Mouse (Mus musculus) heart, adult 18-20 months (tissue): ENCODE measurements around the gene Npas2. TPM values are rescaled to one million over a fixed set of nuclear protein-coding genes. Genes with fewer than 3 reads are reported as not detected.

Experiments
- DNase-seq, 2 experiments: peaks; one replicate each; pipeline ENCODE4 v3.0.0; 2021 to 2022; ENCODE audit warnings: mixed read lengths in 1 of 2
- total RNA-seq, 2 experiments: library from RNA; stranded (reverse); gene quantifications; 2 replicates each; pipeline ENCODE4 v1.2.3; 2021

Npas2 gene
- total RNA-seq, 2 experiments from 2014 or later: 5.3 to 6.6 TPM

DNA sequence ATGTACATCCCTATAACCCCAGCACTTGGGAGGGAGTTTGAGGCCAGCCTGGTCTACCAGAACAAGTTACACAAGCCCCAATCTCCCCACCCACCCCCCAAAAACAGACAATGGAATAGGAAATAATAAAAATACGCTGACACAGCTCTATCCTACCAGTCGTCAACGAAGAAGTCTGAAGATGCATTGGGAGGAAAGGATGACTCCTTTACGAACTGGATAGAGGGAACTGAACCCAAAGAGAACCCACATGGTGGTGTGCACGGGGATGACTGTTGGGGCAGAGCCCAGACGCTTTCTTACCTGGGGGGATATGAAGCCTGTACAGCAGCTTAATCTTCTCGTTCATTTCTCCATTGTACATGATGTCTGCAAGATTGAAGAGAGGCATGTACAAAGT lies 182.6 kb downstream of the Npas2 start:
- no peak for DNase-seq

DNA sequence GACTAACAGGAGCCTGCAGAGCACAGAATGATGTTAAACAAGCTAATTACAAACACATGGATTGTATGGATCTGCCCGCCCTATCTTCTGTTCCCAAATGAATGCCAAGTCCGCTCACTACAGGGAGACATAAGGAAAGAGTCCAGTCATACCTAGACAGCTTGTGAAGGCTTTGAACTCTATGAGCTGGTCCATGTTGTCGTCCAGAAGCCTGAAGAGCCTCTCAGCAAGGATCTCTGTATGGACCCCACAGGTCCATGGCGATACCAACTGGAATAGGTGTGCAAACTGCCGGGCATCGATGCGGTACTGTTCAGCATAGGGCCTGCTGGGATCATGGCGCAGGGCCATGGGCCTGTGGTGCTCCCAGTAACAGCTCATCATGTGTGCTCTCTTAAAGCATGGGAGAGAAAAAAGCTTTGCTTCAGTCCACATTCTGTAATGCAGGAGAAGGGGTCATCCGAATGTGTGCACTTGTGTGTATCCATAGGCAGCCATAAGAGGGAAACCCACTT lies 183.3 kb downstream of the Npas2 start:
- DNase-seq: no peak

DNA sequence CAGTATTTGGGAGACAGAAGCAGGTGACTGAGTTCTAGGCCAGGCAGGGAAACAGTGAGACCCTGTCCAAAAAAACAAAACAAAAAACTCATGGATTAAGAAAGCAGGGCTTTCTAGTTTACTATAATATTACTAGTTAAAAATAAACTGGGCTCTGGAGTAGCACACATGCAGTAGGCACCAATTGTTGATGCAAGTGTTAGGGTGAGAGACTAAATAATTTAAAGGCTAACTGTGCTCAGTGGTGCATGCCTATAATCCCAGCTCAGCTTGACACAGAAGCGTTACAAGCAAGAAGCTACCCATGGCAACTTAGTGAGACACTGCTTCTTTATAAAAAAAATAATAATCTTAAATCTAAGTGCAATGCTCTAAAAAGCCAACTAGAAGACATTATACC lies 185.0 kb downstream of the Npas2 start:
- no peak for DNase-seq

DNA sequence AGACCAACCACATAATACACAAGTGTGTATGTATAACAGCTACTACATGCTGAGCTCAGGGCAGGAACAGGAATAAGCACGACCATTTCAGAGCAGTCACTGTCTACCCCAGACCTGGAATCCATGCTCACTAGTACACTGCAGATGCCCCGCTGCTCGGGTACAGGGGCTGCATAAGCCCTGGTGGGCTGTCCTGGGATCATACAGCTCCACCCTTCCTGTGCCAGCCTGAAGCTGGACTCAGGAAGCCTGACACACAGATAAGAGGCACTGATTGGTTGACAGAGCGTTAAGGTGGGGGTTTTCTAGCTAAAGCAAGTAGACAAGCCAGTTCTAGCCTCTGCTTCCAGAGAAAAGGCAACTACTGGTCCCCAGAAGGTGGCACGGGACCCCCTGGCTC lies 185.5 kb downstream of the Npas2 start:
- DNase-seq: no peak

DNA sequence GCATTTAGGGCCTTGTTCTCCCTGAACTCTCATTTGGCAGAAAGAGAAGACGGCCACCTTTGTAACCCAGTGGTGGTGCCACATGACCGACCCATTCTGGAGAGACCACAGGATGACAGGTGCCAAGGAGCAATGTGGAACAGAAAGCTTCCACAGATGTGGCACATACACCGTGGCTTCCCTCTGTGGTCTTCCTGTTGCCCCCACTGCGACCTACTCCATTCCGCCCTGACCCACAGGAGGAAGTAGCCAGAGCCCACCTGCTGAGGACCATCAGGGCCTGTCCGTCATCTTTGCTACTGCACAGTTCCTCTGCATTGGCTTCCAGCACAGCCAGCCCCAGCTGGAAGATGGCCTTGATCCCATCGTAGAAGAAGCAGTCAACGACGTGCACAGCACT lies 187.5 kb downstream of the Npas2 start:
- DNase-seq: no peak

DNA sequence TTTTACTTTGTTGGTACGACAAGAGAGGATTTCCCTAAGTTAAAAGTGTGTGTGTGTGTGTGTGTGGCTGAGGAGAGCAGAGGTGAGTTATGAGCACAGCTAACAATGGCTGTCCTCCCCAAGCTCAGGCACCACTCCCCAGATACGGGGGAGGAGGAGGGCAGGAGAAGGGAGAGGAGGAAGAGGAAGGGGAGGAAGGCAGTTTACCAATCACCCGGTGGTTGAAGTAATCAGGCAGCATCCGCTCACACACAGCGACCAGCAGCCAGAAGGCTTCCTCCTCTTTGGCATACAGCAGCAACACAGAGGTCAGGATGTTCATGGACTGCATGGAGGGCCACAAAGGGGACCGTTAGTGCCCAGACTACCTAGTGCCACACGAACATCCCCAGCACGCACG lies 191.4 kb downstream of the Npas2 start:
- DNase-seq: no peak

DNA sequence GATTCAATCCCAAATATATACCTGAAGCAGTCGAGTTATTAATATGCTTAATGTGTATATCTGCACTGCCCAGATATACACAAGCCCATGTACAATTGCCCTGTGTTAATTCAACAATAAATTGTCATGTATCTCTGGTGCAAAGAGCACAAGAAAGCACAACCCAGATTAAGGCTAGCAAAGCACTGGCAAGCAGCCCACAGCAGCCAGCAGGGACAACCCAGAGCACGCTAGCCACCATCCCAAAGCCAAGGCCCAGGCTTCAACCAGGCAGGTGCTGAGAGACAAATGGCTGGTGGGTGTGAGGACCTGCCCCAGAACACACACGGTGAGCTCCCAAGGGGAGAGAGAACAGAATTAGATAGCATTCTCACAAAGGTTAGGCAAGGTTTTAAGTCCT lies 192.9 kb downstream of the Npas2 start:
- DNase-seq: no peak

DNA sequence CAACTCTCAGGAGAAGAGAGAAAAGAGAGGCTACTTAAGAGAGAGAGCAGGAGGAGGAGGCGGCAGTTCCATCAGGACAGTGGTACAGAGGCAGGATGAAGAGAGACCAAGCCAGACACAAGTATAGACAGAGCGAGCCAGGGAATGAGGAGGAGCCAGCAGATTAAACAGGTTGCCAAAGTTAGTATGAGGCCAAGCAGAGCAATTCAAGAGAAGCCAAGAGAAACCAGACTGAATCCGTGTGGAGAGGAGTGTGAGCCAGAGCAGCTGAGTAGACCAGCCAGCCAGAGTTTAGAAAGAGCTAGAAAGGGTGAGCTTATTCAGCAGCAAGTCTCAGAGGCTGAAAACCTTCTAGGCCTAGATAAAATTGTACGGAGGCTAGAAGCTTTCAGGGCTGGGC lies 194.0 kb downstream of the Npas2 start:
- peak; percentile 62 to 83 for DNase-seq

DNA sequence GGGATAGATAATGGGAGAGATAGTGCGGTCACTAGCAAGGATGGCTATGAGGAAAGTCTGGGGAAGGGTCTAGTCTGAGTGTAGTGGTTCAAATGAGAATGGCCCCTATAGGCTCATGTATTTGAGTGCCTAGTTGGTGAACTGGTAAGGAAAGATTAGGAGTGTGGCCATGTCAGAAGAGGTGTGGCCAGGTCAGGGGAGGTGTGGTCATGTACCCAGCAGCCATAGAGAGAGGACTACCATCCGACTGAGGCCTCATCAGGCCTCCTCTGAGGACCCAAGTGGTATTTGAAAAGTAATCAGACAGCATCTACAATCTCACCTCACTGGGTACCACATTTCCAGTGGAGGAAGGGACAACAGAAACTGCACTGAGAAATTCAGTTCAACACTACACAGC lies 194.6 kb downstream of the Npas2 start:
- no peak for DNase-seq

DNA sequence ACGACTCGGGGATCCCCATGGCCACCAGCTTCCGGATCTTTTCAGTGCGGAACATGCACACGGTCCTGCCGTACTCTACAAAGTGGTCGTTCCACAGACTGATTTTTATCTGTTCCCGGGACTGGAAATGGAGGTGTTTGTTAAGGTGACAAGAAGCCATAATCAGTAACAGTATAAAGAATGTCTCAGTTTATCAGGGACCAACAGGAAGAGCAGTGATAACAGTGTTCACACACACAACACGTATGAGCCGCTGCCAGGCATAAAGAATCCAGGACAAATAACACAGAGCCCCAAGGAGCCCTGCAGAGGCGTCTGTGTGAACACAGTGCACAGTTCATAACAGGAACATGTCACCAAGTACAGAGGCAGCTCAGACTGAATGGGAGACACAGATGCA lies 195.8 kb downstream of the Npas2 start:
- no peak for DNase-seq

DNA sequence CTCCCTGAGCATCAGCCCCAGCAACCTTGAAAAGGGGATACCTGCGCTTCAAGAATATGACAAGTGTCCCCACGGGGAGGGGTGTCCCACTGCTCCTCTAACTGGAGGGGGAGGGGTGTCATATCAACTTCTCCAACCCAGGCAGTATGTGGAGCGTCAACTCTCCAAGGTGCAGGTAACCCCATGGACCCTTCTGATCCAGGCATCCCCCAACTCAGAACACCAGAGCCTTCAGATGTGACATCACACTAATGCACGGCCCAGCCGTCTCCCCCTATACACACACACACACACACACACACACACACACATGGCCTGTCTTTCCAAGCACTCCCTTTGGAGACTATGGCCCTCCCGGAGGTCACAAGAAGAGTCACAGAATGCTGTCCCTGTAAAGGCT lies 198.1 kb downstream of the Npas2 start:
- DNase-seq: no peak

DNA sequence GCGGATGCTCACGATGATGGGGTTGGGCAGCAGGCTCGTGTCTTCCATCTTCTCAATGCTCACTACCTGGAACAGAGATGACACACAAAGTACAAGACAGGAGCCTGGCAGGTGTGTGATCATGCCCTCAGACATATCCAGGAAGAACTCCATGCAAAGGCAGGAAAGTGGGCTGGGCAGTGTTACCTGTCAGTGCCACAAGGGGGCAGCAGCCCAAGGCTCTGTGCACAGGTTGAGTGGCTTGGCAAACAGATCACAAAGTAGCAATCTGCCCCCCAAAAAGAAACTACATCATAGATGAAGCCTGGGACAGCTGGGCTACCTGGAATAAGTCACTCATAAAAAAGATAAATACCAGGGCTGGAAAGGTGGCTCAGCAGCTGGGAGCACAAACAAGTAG lies 198.7 kb downstream of the Npas2 start:
- DNase-seq: peak; percentile 69 to 87

DNA sequence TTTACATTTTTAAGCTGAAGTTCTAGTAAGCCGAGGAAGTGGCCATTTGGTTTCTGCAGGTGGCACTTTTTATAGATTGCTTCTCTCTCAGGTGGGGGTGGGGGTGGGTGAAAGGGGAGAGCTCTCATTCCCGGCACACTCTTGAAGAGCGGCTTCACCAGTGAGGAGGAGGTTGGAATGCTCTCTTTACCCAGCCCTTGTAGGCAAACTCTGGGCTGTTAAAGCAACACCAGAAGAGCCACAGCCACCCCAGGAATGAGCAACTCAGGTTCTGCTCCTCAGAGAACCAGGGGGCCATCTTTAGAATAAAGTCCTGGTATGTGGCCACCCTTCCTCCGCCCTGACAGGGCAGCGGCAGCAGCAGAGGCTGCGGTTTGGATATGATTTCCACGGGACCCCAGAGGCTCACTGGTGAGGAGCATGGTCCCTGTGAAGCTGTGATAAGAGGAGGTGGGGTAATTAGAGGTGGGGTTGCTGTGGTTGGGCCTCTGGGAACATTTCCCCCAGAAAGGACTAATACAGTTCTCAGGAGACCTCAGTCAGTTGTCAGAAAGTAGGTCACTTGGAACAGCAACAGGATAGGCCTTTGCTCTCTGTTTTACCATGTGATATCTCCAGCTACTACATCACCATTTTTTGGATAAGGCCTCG lies 199.8 kb downstream of the Npas2 start:
- DNase-seq: peak; percentile 45 to 68

DNA sequence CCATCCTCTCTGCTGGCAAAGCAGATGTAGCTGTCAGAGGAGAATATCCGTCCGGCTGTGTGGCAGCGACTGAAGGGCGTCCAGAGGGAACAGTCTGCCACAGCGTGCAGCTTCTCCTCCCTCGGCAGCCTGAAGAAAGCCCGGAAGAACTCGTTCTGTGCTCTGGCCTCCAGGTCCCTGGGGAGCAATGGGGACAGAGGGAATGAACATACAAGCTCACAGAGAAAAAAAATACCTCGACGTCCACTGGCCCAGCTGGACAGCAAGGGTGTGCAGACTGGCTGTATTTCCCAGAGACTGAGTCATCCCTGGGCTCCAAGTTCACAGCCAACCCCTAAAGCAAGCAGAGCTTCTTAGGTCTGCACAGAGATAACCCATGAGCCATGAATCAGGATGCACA lies 200.6 kb downstream of the Npas2 start:
- peak; percentile 70 to 88 for DNase-seq

DNA sequence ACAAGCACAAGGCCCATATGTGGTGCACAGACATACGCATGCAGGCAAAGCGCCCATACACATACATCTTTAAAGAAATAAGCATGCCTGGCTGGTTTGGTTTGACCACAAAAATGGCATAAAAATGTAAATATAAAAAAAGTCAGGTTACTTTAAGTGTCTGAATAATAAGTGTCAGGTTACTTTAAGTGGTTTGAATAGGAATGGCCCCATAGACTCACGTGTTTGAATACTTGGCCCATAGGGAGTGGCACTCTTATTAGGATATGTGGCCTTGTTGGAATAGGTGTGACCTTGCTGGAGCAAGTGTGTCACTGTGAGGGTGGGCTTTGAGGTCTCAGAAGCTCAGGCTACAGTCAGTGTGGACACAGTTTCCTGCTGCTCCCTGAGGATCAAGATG lies 201.1 kb downstream of the Npas2 start:
- DNase-seq: no peak

DNA sequence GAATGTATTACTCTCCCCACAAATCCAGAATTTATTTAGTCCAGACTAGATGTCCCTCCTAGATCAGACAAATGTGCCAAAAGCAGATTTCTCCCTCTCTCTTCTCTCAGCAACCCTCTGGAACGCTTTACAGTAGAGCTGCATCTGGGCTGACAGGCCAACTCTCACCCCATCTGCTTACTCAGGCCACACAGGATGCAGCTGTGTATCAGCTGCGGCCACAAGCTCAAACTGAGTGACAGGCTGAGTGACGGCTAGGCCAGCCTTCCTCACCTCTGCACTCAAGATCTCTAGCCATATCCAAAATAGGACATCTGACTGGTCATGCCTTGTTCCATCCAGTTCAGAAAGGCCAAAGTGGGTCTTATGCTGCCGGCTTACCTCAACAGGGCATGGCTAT lies 202.8 kb downstream of the Npas2 start:
- peak in 1 of 2 experiments; percentile 46 for DNase-seq

DNA sequence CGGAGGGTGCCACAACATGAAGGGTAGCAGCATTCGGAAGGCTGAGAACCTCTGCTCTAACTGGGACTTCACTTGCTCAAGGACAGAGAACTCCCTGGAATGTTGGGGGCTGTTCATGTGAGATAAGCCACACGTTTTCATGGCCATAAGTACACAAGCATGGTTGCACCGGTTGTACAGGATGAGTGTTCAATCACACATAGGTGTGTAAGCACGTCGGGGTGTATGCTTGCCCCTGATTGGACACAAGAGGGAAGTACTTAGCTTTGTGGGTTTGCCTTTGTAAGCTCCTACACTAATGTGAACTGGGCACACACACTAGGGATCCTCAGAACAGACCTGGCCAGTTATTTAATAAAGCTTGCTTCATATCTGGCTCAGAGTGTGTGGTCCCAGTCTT lies 204.8 kb downstream of the Npas2 start:
- DNase-seq: no peak

DNA sequence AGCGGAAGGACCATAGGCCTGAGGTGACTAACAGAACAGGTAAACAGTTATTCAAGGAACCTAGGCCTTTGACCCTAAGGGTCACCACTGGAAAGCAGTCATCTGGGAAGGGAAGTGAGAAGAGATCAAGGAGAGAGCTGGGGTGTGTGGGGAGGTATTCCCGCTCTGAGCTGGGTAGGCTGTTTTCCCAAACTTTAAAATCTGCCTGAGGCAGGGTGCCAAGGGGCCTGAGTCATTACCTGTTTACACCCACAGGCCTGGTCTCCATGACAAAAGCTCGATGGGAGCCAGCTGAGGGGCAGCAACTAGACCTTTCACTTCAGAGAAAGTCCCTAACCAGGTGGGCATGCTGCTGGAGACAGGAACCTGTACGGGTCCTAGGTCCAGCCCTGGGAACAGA lies 205.7 kb downstream of the Npas2 start:
- peak; percentile 60 to 73 for DNase-seq

DNA sequence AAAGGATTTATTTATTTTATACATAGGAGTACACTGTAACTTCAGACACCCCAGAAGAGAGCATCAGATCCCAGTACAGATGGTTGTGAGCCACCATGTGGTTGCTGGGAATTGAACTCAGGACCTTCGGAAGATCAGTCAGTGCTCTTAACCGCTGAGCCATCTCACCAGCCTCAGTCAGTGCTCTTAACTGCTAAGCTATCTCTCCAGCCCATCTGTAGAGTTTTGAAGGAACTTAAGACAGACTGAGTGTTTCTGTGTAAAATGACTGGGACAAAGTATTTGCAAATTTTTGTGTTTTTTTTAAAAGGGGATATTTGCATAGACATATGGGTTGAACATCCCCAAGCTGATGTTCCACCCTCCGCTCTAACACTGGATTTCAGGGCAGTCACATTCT lies 206.6 kb downstream of the Npas2 start:
- DNase-seq: no peak

DNA sequence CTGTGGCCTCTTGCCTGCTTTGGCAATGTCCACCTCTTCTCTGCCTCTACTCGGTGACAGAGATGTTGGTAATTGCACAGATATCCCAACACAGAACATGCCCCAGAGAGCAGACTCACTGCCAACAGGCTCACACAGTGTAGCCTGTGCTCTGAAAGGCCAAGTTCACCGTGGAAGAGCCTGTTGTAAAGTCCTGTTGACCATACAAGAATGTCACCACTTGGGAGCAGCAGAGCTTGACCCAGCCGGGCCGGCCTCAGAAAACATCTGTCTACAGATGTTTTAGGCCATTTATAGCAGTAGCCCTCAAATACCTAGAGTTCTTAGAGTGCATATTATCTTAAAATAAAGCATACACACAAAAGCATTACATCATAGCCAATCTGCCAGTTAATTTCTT lies 213.6 kb downstream of the Npas2 start:
- DNase-seq: peak in 1 of 2 experiments; percentile 36

DNA sequence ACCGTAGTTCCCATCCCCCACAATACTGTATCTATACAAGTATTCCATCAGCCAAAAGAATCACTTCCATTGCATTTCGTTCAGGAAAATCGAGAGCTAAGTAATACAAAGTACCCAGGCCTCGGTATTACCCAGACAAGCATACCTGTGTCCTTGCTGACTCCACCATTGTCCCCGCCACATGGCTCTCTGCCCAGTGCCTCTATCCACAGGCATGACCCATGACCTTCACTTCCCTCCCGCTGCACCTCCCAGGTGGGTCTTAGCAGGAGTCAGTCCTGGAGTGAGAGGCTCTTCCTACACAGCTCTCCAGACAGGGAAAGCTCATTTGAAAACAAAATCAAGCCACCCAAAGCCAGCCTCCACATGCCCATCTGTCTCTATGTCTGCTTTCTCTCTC lies 214.6 kb downstream of the Npas2 start:
- DNase-seq: no peak

DNA sequence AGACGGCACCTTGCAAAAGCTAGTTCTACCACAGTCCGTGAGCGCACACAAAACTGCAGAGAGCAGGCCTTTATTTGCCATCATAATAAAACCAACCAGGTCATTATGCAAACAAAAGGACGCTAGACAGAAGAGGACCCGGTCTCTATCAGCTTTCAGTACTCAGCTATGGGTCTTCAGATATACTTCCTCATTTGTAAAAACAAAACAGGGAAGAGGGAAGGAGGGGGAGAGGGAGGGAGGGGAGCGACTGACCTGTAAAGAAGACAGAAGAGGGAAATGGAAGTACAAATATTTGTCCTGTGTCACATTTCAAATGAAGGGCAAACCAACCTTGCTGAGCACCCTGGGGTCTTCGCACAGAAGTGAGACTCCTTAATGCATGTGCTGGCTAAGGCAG lies 215.1 kb downstream of the Npas2 start:
- no peak for DNase-seq

DNA sequence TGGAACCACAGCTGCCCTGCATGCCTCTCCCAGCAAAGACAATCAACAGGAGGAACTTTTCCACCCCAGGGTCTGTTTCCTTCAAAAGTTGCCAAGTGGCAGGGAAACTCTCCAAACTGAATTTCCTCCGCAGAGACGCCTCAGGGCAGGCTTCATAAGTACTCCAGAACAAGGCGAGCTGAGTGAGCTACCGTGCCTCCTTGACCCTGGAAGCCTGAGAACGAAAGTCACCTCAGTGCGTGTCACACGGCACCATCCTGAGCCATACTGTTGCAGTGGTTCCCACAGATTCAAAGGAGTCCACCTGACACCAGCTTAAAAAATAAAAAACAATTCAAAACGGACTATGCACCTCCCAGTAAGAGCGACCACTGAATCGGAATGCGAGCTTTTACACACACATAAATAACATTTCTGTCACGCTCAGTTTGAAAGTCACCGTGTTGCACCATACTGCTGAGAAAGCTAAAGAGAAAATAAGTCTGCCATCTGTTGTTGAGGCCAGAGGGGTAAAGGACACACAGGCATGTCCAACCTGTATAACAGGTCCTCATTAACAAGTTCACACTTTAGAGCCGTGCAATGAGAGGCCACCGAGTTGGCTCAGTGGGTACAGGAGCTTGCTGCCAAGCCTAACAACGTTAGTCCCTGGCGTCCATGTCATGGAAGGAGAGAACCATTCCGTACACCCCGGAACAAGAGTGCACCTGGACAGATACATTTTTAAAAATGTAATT lies 216.7 kb downstream of the Npas2 start:
- peak in 1 of 2 experiments; percentile 42 for DNase-seq
